Mouse (Mus musculus): ENCODE results near the gene Lias. TPM values are rescaled to one million over a fixed set of nuclear protein-coding genes. Genes with fewer than 3 reads are reported as not detected.

The Lias gene
- polyA plus RNA-seq (2012), result 0.31 and 0.35 TPM in 2 replicates

GRCm38 (mm10) chr5:65390648-65391644, at the start of gene Lias, which contains the start of gene Rpl9:
Gene Lias, plus strand, starts transcription at chr5:65391497.
Gene Rpl9, minus strand, starts transcription at chr5:65391444.
- peaks cover 37% of the 10 kb centered on the region for H3K4me1 ChIP-seq (ENCODE audit: control insufficient read depth)
- no peaks in the 10 kb centered on the region for H3K9me3 ChIP-seq (ENCODE audit: control insufficient read depth, low read length)
- TF ChIP-seq TAL1 (IDR thresholded peaks at IDR 0.05; ENCODE audit: low read length), result no peak
- no peak for TF ChIP-seq GATA1 (IDR thresholded peaks at IDR 0.05; ENCODE audit: low read length)
- peak within 1 kb of the TSS; percentile 85 for H3K4me3 ChIP-seq (replicated peaks)
- peaks cover 71% of the 10 kb centered on the region for H3K36me3 ChIP-seq (ENCODE audit: control insufficient read depth)
- no peaks in the 10 kb centered on the region for H3K27me3 ChIP-seq (ENCODE audit: control insufficient read depth)

DNA sequence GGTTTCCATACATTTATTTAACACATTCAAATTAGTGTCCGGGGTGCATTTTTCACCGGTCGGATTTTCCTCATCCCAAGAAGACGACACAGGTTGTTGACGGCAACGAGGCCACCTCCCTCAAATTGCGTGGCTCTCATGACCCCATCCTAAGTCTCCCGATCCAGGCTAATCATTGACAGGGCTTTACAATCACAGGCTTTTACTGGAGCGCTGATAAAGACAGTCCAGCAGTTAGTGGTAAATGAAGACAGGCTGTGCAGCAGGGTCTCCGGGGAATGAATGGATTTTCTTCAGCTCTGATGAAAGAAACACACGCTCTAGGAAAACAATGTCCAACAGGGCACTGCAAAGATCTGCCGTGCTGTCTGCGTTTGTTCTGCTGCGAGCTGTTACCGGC, 43.1 kb upstream of the Lias start, which contains the start of gene Klb:
Klb (plus strand) TSS at position 147 of the 400 bp plus-strand sequence.
- Histone ChIP-seq H3K27me3 (ENCODE audit: control insufficient read depth) (no peaks in the 10 kb centered on the region), H3K4me1 (ENCODE audit: control insufficient read depth) (no peaks in the 10 kb centered on the region), H3K4me3 (replicated peaks) (peak within 1 kb of the TSS; percentile 53), H3K9me3 (ENCODE audit: control insufficient read depth, low read length) (no peaks in the 10 kb centered on the region), H3K36me3 (ENCODE audit: control insufficient read depth) (no peaks in the 10 kb centered on the region)
- TF ChIP-seq TAL1 (IDR thresholded peaks at IDR 0.05; ENCODE audit: low read length), result no peak
- no peak for TF ChIP-seq GATA1 (IDR thresholded peaks at IDR 0.05; ENCODE audit: low read length)

DNA sequence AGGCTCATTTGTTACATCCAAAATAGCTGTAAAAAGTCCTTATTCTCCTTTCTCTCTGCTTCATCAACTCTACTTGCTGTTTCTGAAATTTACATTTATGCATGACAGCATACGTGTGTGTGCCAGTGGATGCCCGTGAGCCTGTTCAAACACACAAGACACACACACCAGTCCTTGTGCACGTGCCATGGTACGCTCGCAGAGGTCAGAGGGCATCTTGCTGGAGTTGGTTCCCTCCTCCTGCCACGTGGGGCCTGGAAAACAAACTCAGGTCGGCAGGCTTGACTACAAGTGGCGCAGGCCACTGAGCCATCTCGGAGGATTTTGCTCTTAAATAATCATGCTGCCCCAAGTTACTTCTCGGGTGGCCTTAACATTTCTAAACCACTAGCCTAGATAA, 40.8 kb upstream of the Lias start:
- no peak overlapping the region for H3K4me3 ChIP-seq (replicated peaks)
- H3K9me3 ChIP-seq (ENCODE audit: control insufficient read depth, low read length), result peaks cover 3% of the 10 kb centered on the region; the same call in 1 of the 2 replicates
- no peaks in the 10 kb centered on the region for H3K36me3 ChIP-seq (ENCODE audit: control insufficient read depth)
- TF ChIP-seq GATA1 (IDR thresholded peaks at IDR 0.05; ENCODE audit: low read length) (no peak), TAL1 (IDR thresholded peaks at IDR 0.05; ENCODE audit: low read length) (no peak)
- H3K27me3 ChIP-seq (ENCODE audit: control insufficient read depth), result no peaks in the 10 kb centered on the region
- no peaks in the 10 kb centered on the region for H3K4me1 ChIP-seq (ENCODE audit: control insufficient read depth)

DNA sequence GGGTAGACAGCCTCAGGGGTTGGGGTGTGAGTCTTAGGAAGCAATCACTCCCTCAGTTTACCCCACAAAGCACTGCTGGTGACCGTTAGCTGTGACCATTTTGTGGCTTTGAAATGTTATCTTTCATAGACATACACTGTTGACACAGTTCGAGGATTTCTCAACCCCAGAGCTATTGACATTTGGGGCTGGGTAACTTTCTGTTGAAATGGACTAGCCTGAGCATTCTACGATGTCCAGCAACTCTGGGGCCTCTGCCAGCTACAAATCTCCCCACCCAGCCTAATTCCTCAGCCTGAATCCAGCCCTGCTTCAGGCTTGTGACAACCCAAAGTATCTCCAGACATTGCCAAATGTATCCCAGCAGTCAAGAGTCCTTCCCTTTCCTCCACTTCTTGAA, 37.2 kb upstream of the Lias start:
- H3K4me1 ChIP-seq (ENCODE audit: control insufficient read depth), result no peaks in the 10 kb centered on the region
- TF ChIP-seq TAL1 (IDR thresholded peaks at IDR 0.05; ENCODE audit: low read length) (no peak), GATA1 (IDR thresholded peaks at IDR 0.05; ENCODE audit: low read length) (no peak)
- no peaks in the 10 kb centered on the region for H3K27me3 ChIP-seq (ENCODE audit: control insufficient read depth)
- H3K9me3 ChIP-seq (ENCODE audit: control insufficient read depth, low read length), result peaks cover 3% of the 10 kb centered on the region; the same call in 1 of the 2 replicates
- no peaks in the 10 kb centered on the region for H3K36me3 ChIP-seq (ENCODE audit: control insufficient read depth)
- H3K4me3 ChIP-seq (replicated peaks), result no peak overlapping the region

- Histone ChIP-seq H3K36me3 (ENCODE audit: control insufficient read depth) (no peaks in the 10 kb centered on the region), H3K4me3 (replicated peaks) (no peak overlapping the region), H3K4me1 (ENCODE audit: control insufficient read depth) (no peaks in the 10 kb centered on the region), H3K27me3 (ENCODE audit: control insufficient read depth) (no peaks in the 10 kb centered on the region), H3K9me3 (ENCODE audit: control insufficient read depth, low read length) (peaks cover 3% of the 10 kb centered on the region; the same call in 1 of the 2 replicates)
- no peak for TF ChIP-seq GATA1 (IDR thresholded peaks at IDR 0.05; ENCODE audit: low read length)
- TF ChIP-seq TAL1 (IDR thresholded peaks at IDR 0.05; ENCODE audit: low read length), result no peak
Observed at GRCm38 (mm10) chr5:65354985-65355384, 36.3 kb upstream of the Lias start.

DNA sequence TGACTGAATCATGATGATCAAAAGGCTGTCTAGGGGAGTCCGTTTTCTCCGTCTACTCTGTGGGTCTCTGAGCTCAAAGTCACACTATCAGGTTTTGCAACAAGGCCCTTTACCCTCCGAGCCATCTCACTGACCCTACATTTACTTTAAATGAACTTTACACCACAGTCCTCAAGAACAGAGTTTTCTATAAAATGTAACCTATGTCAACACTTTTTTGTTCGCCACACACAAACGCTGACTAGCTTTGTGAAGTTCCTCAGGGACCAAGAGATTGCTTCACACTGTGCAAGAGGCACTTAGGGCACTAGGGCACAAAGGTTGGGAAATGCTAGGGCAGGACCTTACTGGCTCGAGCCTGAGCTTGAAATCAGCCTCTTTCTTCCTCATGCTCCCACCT, 34.4 kb upstream of the Lias start:
- Histone ChIP-seq H3K4me3 (replicated peaks) (no peak overlapping the region), H3K9me3 (ENCODE audit: control insufficient read depth, low read length) (peaks cover 3% of the 10 kb centered on the region; the same call in 1 of the 2 replicates), H3K36me3 (ENCODE audit: control insufficient read depth) (no peaks in the 10 kb centered on the region), H3K27me3 (ENCODE audit: control insufficient read depth) (no peaks in the 10 kb centered on the region), H3K4me1 (ENCODE audit: control insufficient read depth) (no peaks in the 10 kb centered on the region)
- no peak for TF ChIP-seq TAL1 (IDR thresholded peaks at IDR 0.05; ENCODE audit: low read length)
- no peak for TF ChIP-seq GATA1 (IDR thresholded peaks at IDR 0.05; ENCODE audit: low read length)

DNA sequence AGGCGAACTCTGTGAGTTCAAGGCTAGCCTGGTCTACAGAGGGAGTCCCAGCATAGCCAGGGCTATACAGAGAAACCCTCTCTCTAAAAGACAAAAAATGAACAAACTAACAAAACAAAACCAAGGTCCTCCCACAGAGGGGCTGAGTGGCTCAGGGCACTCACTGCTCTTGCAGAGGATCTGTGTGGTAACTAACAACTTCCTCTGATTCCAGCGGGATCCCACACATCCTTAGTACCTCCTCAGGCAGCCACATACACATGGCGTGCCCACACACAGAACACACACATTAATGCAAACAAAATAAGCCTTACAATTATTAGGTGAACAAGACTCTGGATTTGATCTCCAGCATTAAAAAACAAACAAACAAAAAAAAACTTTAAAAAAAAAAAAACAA, 33.5 kb upstream of the Lias start:
- no peaks in the 10 kb centered on the region for H3K4me1 ChIP-seq (ENCODE audit: control insufficient read depth)
- H3K36me3 ChIP-seq (ENCODE audit: control insufficient read depth), result no peaks in the 10 kb centered on the region
- TF ChIP-seq GATA1 (IDR thresholded peaks at IDR 0.05; ENCODE audit: low read length) (no peak), TAL1 (IDR thresholded peaks at IDR 0.05; ENCODE audit: low read length) (no peak)
- H3K4me3 ChIP-seq (replicated peaks), result no peak overlapping the region
- no peaks in the 10 kb centered on the region for H3K27me3 ChIP-seq (ENCODE audit: control insufficient read depth)
- H3K9me3 ChIP-seq (ENCODE audit: control insufficient read depth, low read length), result peaks cover 3% of the 10 kb centered on the region; the same call in 1 of the 2 replicates

GRCm38 (mm10) chr5:65367837-65368236, 23.5 kb upstream of the Lias start:
- TF ChIP-seq GATA1 (IDR thresholded peaks at IDR 0.05; ENCODE audit: low read length) (no peak), TAL1 (IDR thresholded peaks at IDR 0.05; ENCODE audit: low read length) (no peak)
- Histone ChIP-seq H3K4me3 (replicated peaks) (no peak overlapping the region), H3K9me3 (ENCODE audit: control insufficient read depth, low read length) (no peaks in the 10 kb centered on the region), H3K4me1 (ENCODE audit: control insufficient read depth) (no peaks in the 10 kb centered on the region; the same call in 1 of the 2 replicates), H3K36me3 (ENCODE audit: control insufficient read depth) (no peaks in the 10 kb centered on the region), H3K27me3 (ENCODE audit: control insufficient read depth) (peaks cover 13% of the 10 kb centered on the region)

- Histone ChIP-seq H3K9me3 (ENCODE audit: control insufficient read depth, low read length) (no peaks in the 10 kb centered on the region), H3K4me1 (ENCODE audit: control insufficient read depth) (peaks cover 6% of the 10 kb centered on the region), H3K36me3 (ENCODE audit: control insufficient read depth) (no peaks in the 10 kb centered on the region; the same call in 1 of the 2 replicates), H3K27me3 (ENCODE audit: control insufficient read depth) (peaks cover 8% of the 10 kb centered on the region), H3K4me3 (replicated peaks) (no peak overlapping the region)
- TF ChIP-seq TAL1 (IDR thresholded peaks at IDR 0.05; ENCODE audit: low read length) (no peak), GATA1 (IDR thresholded peaks at IDR 0.05; ENCODE audit: low read length) (no peak)
Observed at GRCm38 (mm10) chr5:65371551-65371950, 19.7 kb upstream of the Lias start.

All from erythroblast, embryonic 14.5 days (primary cell).